Mouse (Mus musculus) E14TG2a.4 (cell line): ENCODE data around the gene Arfgap1.

Experiments
- CTCF ChIP-seq: conservative IDR thresholded peaks from 2 replicates; pipeline ENCODE4 v1.5.1; 2014; ENCODE audit warnings: low read length
- NANOG ChIP-seq: IDR thresholded peaks from 2 replicates; pipeline ENCODE4 v1.6.1; 2014; ENCODE audit warnings: borderline replicate concordance, low read length, mixed read lengths
- POU5F1 ChIP-seq: IDR thresholded peaks from 2 replicates; pipeline ENCODE4 v1.6.1; 2014; ENCODE audit warnings: low read length, borderline replicate concordance

GRCm38 (mm10) chr2:180940187-180940586 is 26.8 kb upstream of the Arfgap1 start:
- TF ChIP-seq CTCF (no peak), NANOG (no peak), POU5F1 (no peak)
